ENCODE assay signal across 16 mouse cellular contexts in genomic region chr9:14398946-14399345, GRCm38 (mm10).
"Had no signal": no experiment of that assay in that cellular context is flagged by ENCODE, and none has a peak within 500 bp of the region (broad histone marks: within the 10 kb centered on the region; RNA-seq: fewer than 3 reads in every experiment).

No protein-coding gene starts in this region.

- H3K4me2 ChIP-seq: neural tube, embryonic 13.5 days; neural tube, embryonic 15.5 days; stomach, embryonic 15.5 days had no signal

- H3K9ac ChIP-seq: neural tube, embryonic 13.5 days; neural tube, embryonic 15.5 days; stomach, embryonic 15.5 days had no signal

- H3K9me3 ChIP-seq: neural tube, embryonic 13.5 days; neural tube, embryonic 15.5 days; stomach, embryonic 15.5 days had no signal

- H3K4me3 ChIP-seq: neural tube, embryonic 13.5 days; neural tube, embryonic 15.5 days; stomach, embryonic 15.5 days had no signal

- DNase-seq: retina, postnatal 1 day; right cerebral cortex, adult 18-20 months; right cerebral cortex, postnatal 14 days; right cerebral cortex, postnatal 25 days; right cerebral cortex, postnatal 4 days; spleen, adult 18-20 months; thymus, adult 18-20 months; thymus, adult 2 months; thymus, postnatal 14 days; thymus, postnatal 25 days; thymus, postnatal 36 days; thymus, postnatal 4 days had no signal

- H3K27me3 ChIP-seq: neural tube, embryonic 13.5 days; neural tube, embryonic 15.5 days; stomach, embryonic 15.5 days had no signal

- H3K4me1 ChIP-seq: neural tube, embryonic 13.5 days; neural tube, embryonic 15.5 days; stomach, embryonic 15.5 days had no signal

- H3K27ac ChIP-seq: neural tube, embryonic 13.5 days; neural tube, embryonic 15.5 days; stomach, embryonic 15.5 days; stomach, postnatal 0 days had no signal

- H3K36me3 ChIP-seq: neural tube, embryonic 13.5 days; neural tube, embryonic 15.5 days; stomach, embryonic 15.5 days had no signal
